Mouse (Mus musculus): Measurements from ENCODE around the gene Kif24.

DNA sequence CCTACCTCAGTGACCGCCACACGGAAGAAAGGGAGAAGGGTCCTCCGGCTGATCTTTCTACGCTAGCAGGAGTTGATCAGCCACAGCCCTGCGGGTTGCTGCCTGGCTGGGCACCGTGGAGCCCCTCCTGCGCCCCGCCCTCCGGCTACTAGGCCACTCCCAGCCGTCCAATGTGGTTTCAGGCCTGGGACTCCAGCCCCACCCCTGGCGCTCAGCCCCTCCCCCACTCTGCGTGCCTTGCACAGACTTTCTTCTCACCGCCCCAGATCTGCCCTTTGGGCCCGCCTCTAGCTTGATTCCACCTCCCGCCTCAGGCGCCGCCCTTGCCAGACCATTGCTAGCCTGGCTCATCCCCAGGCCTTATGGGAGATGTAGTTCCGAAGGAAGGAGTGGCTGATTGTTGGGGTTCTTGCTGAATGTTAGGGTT, 38.3 kb upstream of the Kif24 start, which contains the start of gene AI464131:
- TF ChIP-seq POLR2A (IDR thresholded peaks at IDR 0.05; ENCODE audit: extremely low read depth, insufficient read depth, low read length) = peak; percentile 80; the same call in 1 of the 2 replicates
- no peak for TF ChIP-seq CTCF (IDR thresholded peaks at IDR 0.05; ENCODE audit: low read depth, low read length)

Data from liver, adult 2 months (tissue).